Mouse (Mus musculus) kidney, postnatal 10 days (tissue): ENCODE results near the gene Dtx3l.
A peak's percentile ranks its signal among the peaks of the same experiment; 100 is the strongest.
"Not testable (repeated sequence)": the region's sequence is repeated elsewhere in the genome, so short reads cannot be mapped to it uniquely, and the experiment has no call there.

Experiments used
- DNase-seq: peaks from one replicate; pipeline ENCODE4 v3.0.0; 2021; ENCODE audit warnings: mixed read lengths

The Dtx3l gene

GRCm38 (mm10) chr16:35938211-35939151, at the start of gene Dtx3l, which contains the start of gene Parp9:
TSS of gene Dtx3l (minus strand) at chr16:35939151.
TSS of gene Parp9 (plus strand) at chr16:35938470.
- DNase-seq, result peak; percentile 69

- no peak for DNase-seq
Measured at GRCm38 (mm10) chr16:35987930-35988329, 49.0 kb upstream of the Dtx3l start.

- no peak for DNase-seq
Measured at GRCm38 (mm10) chr16:35984471-35984870, 45.5 kb upstream of the Dtx3l start.

GRCm38 (mm10) chr16:35983517-35984101, 44.7 kb upstream of the Dtx3l start:
- DNase-seq, result peak; percentile 74

GRCm38 (mm10) chr16:35982902-35983516, 44.1 kb upstream of the Dtx3l start:
- peak; percentile 94 for DNase-seq

GRCm38 (mm10) chr16:35982506-35982901, 43.6 kb upstream of the Dtx3l start:
- no peak for DNase-seq

GRCm38 (mm10) chr16:35981363-35981821, 42.4 kb upstream of the Dtx3l start:
- DNase-seq, result peak; percentile 100

GRCm38 (mm10) chr16:35978450-35978849, 39.5 kb upstream of the Dtx3l start, which contains the start of gene Kpna1:
TSS of gene Kpna1 (plus strand) at chr16:35978750.
- not testable (repeated sequence) for DNase-seq

GRCm38 (mm10) chr16:35974021-35974420, 35.1 kb upstream of the Dtx3l start:
- DNase-seq, result no peak

GRCm38 (mm10) chr16:35968149-35968548, 29.2 kb upstream of the Dtx3l start:
- no peak for DNase-seq

- DNase-seq, result no peak
Measured at GRCm38 (mm10) chr16:35967319-35967718, 28.4 kb upstream of the Dtx3l start.

- DNase-seq, result no peak
Measured at GRCm38 (mm10) chr16:35966411-35967115, 27.6 kb upstream of the Dtx3l start.

- DNase-seq, result not testable (repeated sequence)
Measured at GRCm38 (mm10) chr16:35965991-35966390, 27.0 kb upstream of the Dtx3l start.

- no peak for DNase-seq
Measured at GRCm38 (mm10) chr16:35952628-35953130, 13.7 kb upstream of the Dtx3l start.

- no peak for DNase-seq
Measured at GRCm38 (mm10) chr16:35951216-35951615, 12.3 kb upstream of the Dtx3l start.

GRCm38 (mm10) chr16:35949264-35949663, 10.3 kb upstream of the Dtx3l start:
- peak; percentile 19 for DNase-seq

- DNase-seq, result peak; percentile 44
Measured at GRCm38 (mm10) chr16:35941382-35941781, 2.4 kb upstream of the Dtx3l start.

- peak; percentile 90 for DNase-seq
Measured at GRCm38 (mm10) chr16:35939690-35940089, 739 bp upstream of the Dtx3l start.

GRCm38 (mm10) chr16:35939261-35939660, 310 bp upstream of the Dtx3l start:
- DNase-seq, result peak; percentile 31

- no peak for DNase-seq
Measured at GRCm38 (mm10) chr16:35933181-35933580, 5.8 kb downstream of the Dtx3l start.

- no peak for DNase-seq
Measured at GRCm38 (mm10) chr16:35932179-35933055, 6.5 kb downstream of the Dtx3l start.
